Mouse (Mus musculus) liver, embryonic 16.5 days (tissue): Measurements from ENCODE around the gene Vps37b. TPM values are rescaled to one million over a fixed set of nuclear protein-coding genes. Genes with fewer than 3 reads are reported as not detected.
A peak's percentile ranks its signal among the peaks of the same experiment; 100 is the strongest.

ENCODE experiments used
- ATAC-seq: fragments of 200-750 bp; cut with Nextera tagmentation; 2 replicates; pipeline ENCODE4 v1.8.0; 2017; ENCODE audit warnings: low read depth, mild to moderate bottlenecking, moderate number of reproducible peaks, moderate library complexity
- H3K27ac ChIP-seq: fragments of 300-500 bp; sonication (generic); 2 replicates; pipeline ENCODE4 v1.5.1; 2014; ENCODE audit warnings: mild to moderate bottlenecking, low read length
- H3K27me3 ChIP-seq: fragments of 300-500 bp; sonication (generic); 2 replicates; pipeline ENCODE4 v1.6.1; 2014; ENCODE audit warnings: low read depth, low read length, mixed read lengths; ENCODE audit not compliant: control insufficient read depth, insufficient read depth
- H3K36me3 ChIP-seq: fragments of 300-500 bp; sonication (generic); 2 replicates; pipeline ENCODE4 v1.6.1; 2014; ENCODE audit warnings: mild to moderate bottlenecking; ENCODE audit not compliant: control insufficient read depth, insufficient read depth
- H3K4me1 ChIP-seq: fragments of 300-500 bp; sonication (generic); 2 replicates; pipeline ENCODE4 v1.6.1; 2014; ENCODE audit warnings: low read depth, low read length, mixed read lengths; ENCODE audit not compliant: control insufficient read depth
- H3K4me2 ChIP-seq: fragments of 300-500 bp; sonication (generic); 2 replicates; pipeline ENCODE4 v1.6.1; 2014; ENCODE audit warnings: low read depth, low read length, mixed read lengths
- H3K4me3 ChIP-seq: fragments of 300-500 bp; sonication (generic); 2 replicates; pipeline ENCODE4 v1.5.1; 2014; ENCODE audit warnings: low read depth, mild to moderate bottlenecking, low read length
- H3K9ac ChIP-seq: fragments of 300-500 bp; sonication (generic); 2 replicates; pipeline ENCODE4 v1.6.1; 2014; ENCODE audit warnings: low read depth, low read length
- H3K9me3 ChIP-seq: fragments of 300-500 bp; sonication (generic); replicated peaks from 2 replicates; pipeline ENCODE4 v1.6.1; 2016; ENCODE audit warnings: low read length; ENCODE audit not compliant: control insufficient read depth
- WGBS: fragments of 180-500 bp; shearing (Covaris S2); extraction: QIAGEN DNeasy Blood & Tissue Kit; methylation state at CpG from one replicate; pipeline ENCODE4 v1.1.7; 2014; ENCODE audit not compliant: insufficient replicate concordance; 5-methylcytosine and 5-hydroxymethylcytosine counted together
- polyA plus RNA-seq: library from polyadenylated mRNA; unstranded; fragments of >200 nt; fragmentation: Nextera tagmentation; extraction: Ambion mirVana; gene quantifications from 2 replicates; pipeline ENCODE4 v1.2.1, GENCODE M21; 2015

Vps37b gene
- polyA plus RNA-seq, 1 experiment from 2014 or later: 16.3 TPM

DNA sequence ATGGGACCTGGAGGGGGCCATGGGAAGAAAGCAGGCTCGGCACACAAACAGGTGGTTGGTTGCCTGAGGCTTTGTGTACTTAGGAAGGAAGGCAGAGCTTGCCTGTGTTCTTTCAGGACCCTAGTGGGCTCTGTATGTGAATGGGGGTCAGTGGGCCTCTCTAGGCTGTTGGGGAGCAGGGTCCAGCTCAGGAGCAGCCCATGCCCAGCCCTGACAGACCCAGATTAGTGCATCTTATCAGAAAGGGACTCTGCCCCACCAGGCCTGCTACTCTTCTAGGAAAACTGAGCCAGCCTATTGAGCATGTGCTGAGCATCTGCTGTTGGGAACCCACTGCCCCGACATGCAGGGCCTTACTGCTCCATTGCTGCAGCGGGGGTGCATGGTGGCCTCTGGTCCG lies 44.6 kb downstream of the Vps37b start:
- H3K4me2 ChIP-seq: no peak overlapping the region
- no peak for ATAC-seq
- H3K27me3 ChIP-seq: no peaks in the 10 kb centered on the region
- WGBS: 79% methylated on average over 4 of the region's 4 CpGs
- H3K27ac ChIP-seq: no peak overlapping the region
- H3K36me3 ChIP-seq: no peaks in the 10 kb centered on the region
- H3K4me3 ChIP-seq: no peak overlapping the region
- no peak overlapping the region for H3K9ac ChIP-seq
- peaks cover under 1% of the 10 kb centered on the region for H3K4me1 ChIP-seq
- H3K9me3 ChIP-seq: no peaks in the 10 kb centered on the region

DNA sequence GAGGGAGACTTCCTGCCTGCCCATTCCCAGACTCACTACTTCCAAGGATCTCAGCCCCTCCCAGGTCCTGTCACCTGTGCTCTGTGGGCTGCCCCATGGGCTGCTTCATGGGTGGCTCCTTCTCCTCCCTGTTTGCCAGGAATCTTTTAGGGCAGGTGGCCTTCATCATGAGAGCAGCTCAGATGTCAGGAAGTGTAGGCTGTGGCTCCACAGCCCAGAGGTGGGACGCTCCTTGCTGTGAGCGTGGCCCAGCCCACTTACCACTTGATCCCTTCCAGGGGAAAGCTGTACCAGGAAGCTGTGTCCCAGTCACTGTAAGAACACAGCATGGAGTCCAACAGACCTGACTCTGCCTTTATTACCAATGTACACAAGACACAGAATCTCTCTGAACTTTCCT lies 45.1 kb downstream of the Vps37b start:
- Histone ChIP-seq H3K9ac (no peak overlapping the region), H3K27ac (no peak overlapping the region), H3K4me2 (no peak overlapping the region), H3K9me3 (no peaks in the 10 kb centered on the region), H3K27me3 (no peaks in the 10 kb centered on the region), H3K36me3 (no peaks in the 10 kb centered on the region), H3K4me1 (peaks cover 2% of the 10 kb centered on the region), H3K4me3 (no peak overlapping the region)
- no peak for ATAC-seq
- 67% methylated on average over 2 of the region's 2 CpGs for WGBS

DNA sequence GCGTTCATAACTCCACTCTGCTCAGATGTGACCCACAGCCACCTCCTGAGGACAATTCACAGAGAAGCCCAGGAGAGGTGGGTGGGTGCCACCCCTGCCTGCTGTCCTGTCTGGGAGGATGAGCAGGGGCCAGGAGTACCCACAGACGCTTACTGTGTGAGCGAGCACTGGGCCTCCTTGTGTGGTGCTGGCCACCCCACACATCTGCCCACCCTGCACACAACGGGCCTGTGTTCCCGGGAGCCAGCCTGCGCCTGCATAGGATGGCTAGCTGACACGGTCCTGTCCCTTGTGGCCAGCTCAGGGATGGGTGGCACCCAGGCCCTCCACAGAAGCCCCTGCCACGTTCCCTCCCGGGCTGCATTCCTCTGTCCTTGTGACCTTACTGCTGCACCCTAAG lies 46.6 kb downstream of the Vps37b start:
- no peak overlapping the region for H3K4me2 ChIP-seq
- no peaks in the 10 kb centered on the region for H3K27me3 ChIP-seq
- H3K36me3 ChIP-seq: no peaks in the 10 kb centered on the region
- H3K9me3 ChIP-seq: no peaks in the 10 kb centered on the region
- peaks cover 11% of the 10 kb centered on the region for H3K4me1 ChIP-seq
- WGBS: 66% methylated on average over 9 of the region's 9 CpGs
- H3K9ac ChIP-seq: no peak overlapping the region
- no peak for ATAC-seq
- no peak overlapping the region for H3K27ac ChIP-seq
- H3K4me3 ChIP-seq: no peak overlapping the region

DNA sequence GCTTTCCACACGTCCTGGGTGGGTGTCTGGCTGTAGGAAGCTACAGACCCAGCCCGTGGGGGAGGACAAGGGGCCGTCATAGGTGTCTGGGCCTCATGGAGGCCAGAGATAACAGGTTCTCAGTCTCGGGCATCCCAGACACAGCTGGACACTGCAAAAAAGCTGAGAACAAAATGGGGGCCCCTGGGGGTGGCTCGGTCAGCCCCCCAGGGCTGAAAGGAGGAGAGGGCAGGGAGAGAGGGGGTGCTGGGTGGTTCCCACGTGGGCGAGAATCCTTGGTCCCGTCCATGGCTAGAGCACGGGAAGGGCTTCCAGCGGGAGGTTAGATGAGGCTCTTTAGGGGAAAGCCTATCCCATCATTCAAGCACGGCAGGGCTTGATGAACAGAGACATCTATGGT lies 49.2 kb downstream of the Vps37b start:
- Histone ChIP-seq H3K36me3 (no peaks in the 10 kb centered on the region), H3K9ac (no peak overlapping the region), H3K4me1 (peaks cover 25% of the 10 kb centered on the region), H3K9me3 (no peaks in the 10 kb centered on the region), H3K27me3 (no peaks in the 10 kb centered on the region), H3K27ac (no peak overlapping the region), H3K4me2 (no peak overlapping the region), H3K4me3 (no peak overlapping the region)
- WGBS: 58% methylated on average over 11 of the region's 11 CpGs
- ATAC-seq: no peak

DNA sequence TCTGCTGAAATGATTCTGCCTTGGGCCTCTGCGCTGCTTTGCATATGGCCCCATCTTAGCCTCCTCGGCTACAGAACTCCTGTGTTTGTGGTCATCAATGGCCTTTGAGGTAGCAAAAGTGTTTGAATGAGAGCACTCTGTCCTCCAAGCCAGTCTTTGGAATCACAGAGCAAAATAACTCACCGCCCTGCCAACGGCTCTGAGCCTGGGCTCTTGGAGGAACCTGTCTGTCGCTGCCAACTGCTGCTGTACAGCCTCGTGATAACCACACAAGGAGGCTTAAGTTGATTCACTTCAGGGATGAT lies 50.9 kb downstream of the Vps37b start:
- no peak for ATAC-seq
- Histone ChIP-seq H3K4me2 (no peak overlapping the region), H3K27me3 (no peaks in the 10 kb centered on the region), H3K27ac (no peak overlapping the region), H3K4me1 (peaks cover 29% of the 10 kb centered on the region), H3K4me3 (no peak overlapping the region), H3K9ac (no peak overlapping the region), H3K36me3 (no peaks in the 10 kb centered on the region), H3K9me3 (no peaks in the 10 kb centered on the region)
- 56% methylated on average over 6 of the region's 6 CpGs for WGBS

DNA sequence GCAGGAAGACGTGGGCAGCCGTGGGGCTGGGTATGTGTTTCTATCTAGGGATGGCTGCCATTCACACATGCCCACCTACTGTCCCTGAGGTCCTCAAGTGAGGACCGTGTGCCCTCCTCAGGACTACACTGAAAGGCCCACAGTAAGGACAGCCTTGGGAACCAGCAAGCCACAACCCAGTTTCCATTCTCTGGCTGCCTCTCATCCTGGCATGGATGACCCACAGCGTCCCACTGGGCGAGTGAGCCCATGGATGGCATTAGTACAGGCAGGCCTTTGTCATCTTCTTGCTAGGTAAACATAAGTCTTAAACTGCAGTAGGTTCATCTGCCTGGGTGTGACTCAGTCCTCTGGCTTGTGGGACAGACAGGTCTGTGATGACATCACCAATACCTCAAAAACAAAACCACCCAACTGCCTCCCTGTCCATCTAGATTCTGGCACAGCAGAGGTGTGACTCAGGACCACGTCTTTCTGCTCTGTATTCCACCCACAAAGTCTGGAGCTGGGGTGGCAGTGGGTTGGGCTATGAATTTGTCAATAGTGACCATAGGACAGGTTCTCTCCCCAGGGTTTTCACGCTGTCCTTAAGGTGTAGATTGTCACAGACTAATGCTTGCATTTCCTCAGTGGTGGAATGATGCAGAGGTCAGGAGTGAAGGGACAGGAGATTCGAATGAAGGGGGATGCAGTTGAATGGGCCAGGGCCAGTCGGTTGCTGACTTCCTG lies 51.4 kb downstream of the Vps37b start:
- no peaks in the 10 kb centered on the region for H3K36me3 ChIP-seq
- H3K4me3 ChIP-seq: no peak overlapping the region
- peaks cover 2% of the 10 kb centered on the region; the same call in 1 of the 2 replicates for H3K27me3 ChIP-seq
- 0 out of 2 replicates have a peak, but pooled peaks have one; percentile 12 for ATAC-seq
- WGBS: 58% methylated on average over 9 of the region's 9 CpGs
- H3K9ac ChIP-seq: no peak overlapping the region
- no peaks in the 10 kb centered on the region for H3K9me3 ChIP-seq
- H3K4me2 ChIP-seq: no peak overlapping the region
- H3K4me1 ChIP-seq: peaks cover 30% of the 10 kb centered on the region
- no peak overlapping the region for H3K27ac ChIP-seq

DNA sequence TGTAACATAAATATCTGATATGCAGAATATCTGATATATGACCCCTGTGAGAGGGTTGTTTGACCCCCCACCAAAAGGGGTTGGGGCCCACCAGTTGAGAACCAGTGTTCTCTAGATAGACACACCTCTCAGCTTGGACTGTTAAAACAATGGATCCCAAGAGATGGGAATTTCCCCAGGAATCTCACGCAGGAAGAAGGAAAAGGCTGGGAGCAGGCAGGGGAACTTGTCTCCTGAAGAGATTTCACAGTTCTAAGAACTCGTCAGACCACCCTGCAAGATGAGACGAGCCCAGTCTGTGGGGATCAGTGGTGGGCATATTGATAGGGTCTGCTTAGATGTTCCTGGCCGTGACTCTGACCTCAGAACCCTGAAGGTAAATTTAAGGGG lies 52.1 kb downstream of the Vps37b start:
- no peak overlapping the region for H3K4me2 ChIP-seq
- H3K4me1 ChIP-seq: peaks cover 33% of the 10 kb centered on the region
- H3K4me3 ChIP-seq: no peak overlapping the region
- 56% methylated on average over 4 of the region's 4 CpGs for WGBS
- no peak overlapping the region for H3K9ac ChIP-seq
- no peaks in the 10 kb centered on the region for H3K9me3 ChIP-seq
- ATAC-seq: no peak
- H3K36me3 ChIP-seq: no peaks in the 10 kb centered on the region
- H3K27ac ChIP-seq: no peak overlapping the region
- H3K27me3 ChIP-seq: peaks cover 4% of the 10 kb centered on the region; the same call in 1 of the 2 replicates

DNA sequence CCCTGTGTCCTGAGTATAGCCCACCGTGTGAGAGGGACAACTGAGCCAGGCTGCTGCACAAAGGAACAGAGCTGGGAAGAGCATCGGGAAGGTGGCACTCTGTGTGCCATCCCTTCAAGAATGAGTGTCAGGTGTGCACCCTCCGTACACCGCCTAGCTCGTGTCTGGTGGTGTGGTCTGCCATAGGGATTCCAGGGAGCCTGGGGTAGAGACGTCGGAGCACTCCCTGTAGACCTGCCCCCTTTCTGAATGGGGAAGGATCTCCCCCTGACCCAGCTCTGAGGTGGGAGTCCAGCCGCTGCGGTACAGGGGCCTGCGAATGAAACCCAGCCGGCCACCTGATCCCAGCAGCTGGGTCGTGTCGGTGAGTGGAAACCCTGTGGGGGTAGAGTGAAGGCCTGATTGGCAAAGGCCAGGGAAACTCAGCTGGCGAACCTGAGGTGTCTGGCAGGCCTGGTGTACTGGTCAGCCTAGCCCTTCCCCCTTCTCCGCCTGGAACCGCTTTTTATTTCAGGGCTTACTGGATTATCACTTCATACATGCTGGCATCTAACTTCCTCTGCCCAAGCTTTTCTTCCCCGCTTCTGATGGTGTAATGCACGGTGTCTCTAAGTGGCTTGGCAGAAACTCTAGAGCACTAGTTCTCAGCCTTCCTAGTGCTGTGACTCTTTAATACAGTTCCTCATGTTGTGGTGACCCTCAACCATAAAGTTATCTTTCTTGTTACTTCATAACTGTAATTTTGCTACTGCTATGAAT lies 52.7 kb downstream of the Vps37b start:
- no peak overlapping the region for H3K27ac ChIP-seq
- H3K4me1 ChIP-seq: peaks cover 33% of the 10 kb centered on the region
- H3K9ac ChIP-seq: no peak overlapping the region
- no peak for ATAC-seq
- 69% methylated on average over 18 of the region's 18 CpGs for WGBS
- H3K36me3 ChIP-seq: no peaks in the 10 kb centered on the region
- H3K27me3 ChIP-seq: peaks cover 4% of the 10 kb centered on the region; the same call in 1 of the 2 replicates
- H3K9me3 ChIP-seq: no peaks in the 10 kb centered on the region
- no peak overlapping the region for H3K4me2 ChIP-seq
- no peak overlapping the region for H3K4me3 ChIP-seq

DNA sequence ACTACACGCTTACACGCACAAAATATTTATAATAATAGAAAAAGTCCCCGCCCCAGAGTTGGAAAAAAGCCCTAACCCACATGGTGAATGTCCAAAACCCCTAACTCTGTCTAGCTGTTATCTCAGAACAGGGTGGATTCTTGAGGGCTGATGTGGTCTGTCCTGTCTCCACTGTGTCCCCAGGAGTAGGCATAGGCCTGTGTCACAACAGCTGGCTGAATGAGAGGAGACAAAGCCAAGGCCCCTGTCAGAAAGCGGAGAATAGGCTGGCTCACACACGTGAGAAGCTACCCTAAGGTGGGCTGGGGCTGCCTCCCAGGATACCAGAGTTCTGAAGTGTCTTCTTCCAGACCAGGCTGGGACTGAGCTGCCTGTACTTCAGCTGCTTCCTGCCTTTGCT lies 53.9 kb downstream of the Vps37b start:
- Histone ChIP-seq H3K9me3 (no peaks in the 10 kb centered on the region), H3K27ac (peak overlapping the region; percentile 57), H3K9ac (no peak overlapping the region), H3K4me3 (no peak overlapping the region), H3K27me3 (peaks cover 14% of the 10 kb centered on the region), H3K4me1 (peaks cover 35% of the 10 kb centered on the region), H3K4me2 (peak overlapping the region; percentile 14; the same call in 1 of the 2 replicates), H3K36me3 (no peaks in the 10 kb centered on the region)
- 59% methylated on average over 5 of the region's 5 CpGs for WGBS
- ATAC-seq: no peak
